Mouse (Mus musculus): ENCODE results near the gene Cnp.

Cnp gene

DNA sequence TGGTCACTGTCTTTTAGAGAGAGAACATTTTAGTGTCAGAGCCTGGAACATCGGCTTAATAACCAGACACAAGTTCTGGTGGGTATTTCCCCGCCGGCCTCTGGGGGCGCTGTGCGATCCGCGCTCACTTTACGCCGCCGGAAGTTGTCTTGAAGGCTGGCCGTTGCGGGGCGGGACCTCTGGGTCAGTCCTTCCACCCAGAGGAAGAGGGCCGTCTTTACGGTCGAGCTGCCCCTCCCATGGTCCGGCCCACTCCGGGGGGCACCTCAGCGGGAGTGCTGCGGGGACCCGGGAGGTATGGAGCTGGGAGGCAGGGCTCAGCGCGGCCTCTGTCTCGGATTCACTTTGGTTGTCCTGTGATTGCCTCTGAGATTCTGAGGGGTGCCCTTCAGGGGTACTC lies 48.0 kb downstream of the Cnp start:
- DNase-seq (ENCODE audit: low spot score) = peak; percentile 92

DNA sequence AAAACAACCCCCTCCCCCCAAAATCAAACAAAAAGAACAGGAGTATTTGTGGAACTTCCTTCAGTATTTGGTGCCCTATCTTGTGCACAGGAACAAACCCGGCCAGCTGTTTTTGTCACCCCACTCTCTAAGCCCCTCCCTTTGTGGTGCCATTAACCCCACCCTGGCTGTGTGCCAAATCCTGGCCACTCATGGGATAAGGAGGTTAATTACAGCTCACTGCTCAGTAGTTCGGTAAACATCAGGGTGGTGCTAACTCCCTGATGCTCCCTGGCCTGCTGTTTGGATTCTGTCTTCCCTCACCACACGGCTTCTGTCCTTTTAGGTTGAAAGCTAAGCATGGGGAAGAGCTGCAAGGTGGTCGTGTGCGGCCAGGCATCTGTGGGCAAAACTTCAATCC lies 49.2 kb downstream of the Cnp start:
- DNase-seq (ENCODE audit: low spot score) = no peak

DNA sequence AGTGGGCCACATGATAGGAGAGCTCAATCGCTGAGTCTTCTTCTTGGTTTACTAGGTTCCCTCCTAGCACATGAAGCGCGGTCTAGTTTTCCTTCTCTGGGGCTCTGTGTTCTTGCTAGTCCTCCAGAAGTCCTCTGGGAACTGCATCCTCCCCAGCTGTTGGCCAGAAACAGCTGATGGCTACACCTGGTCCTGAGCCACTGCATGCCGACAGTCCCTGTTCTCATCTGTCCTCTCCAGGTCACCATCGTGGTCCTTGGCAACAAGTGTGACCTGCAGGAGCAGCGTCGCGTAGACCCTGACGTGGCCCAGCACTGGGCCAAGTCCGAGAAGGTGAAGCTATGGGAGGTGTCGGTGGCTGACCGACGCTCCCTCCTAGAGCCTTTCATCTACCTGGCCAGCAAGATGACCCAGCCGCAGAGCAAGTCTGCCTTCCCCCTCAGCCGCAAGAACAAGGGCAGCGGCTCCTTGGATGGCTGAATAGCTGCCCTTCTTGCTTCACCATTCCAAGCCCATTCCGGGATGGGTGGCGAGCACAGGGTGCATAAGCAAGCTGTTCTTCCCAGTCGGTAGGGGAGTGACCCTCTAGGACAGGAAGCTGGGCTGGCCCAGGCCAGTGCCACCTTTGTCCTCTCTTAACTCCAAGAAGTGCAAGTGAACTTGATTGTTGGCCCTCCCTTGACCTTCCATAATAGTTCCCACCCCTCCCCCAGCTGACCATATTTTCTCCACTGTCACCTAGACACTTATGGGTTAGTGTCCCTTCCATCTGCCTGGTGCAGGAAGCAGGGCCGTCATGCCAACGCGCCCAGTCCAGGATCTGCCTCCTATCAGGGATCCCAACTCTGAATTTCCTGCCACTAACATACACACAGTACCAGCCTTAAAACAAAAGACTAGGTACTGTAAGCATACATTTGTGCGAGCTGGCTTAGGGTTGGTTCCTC lies 51.3 kb downstream of the Cnp start:
- DNase-seq (ENCODE audit: low spot score) = no peak

DNA sequence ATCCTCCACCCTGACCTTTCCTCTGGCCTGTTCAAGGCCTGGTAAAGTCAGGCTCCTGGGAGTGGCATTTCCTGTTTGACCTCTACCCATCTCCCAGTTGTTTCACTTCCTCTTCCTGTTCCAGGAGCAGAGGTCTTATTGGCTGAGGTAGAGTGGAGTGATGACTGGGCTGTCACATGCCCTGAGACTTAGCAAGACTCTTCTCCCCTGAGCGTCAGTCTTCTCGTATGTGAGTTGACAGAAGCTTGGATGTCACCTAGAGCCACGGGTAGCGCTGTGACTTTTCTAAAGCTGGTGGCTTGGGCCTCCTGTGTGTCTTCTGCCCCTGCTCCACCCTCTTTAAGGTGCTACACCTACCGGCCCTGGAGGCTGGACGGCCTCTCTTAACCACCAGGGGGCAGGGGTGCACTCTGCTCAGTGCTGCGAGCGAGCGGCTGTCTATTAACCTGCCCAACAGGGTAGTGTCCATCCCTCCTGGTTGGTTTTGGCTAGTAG lies 52.0 kb downstream of the Cnp start:
- no peak for DNase-seq (ENCODE audit: low spot score)

DNA sequence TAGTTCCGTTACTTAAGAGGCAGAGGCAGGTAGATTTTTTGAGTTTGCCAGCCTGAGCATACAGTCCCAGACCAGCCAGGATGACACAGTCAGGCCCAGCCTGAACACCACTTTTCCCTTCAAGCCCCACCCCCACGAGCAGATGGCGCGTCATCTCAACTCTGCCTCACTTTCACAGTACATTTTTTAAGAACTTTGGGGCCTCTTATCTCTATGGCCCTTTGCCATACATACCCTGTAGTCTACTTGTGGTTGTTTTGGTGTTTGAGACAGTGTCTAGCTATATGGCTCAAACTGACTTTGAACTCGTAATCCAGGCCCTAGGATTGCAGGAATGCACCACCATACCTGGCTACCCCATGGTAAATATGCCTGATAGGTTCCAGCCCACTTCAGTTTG lies 53.4 kb downstream of the Cnp start:
- no peak for DNase-seq (ENCODE audit: low spot score)

DNA sequence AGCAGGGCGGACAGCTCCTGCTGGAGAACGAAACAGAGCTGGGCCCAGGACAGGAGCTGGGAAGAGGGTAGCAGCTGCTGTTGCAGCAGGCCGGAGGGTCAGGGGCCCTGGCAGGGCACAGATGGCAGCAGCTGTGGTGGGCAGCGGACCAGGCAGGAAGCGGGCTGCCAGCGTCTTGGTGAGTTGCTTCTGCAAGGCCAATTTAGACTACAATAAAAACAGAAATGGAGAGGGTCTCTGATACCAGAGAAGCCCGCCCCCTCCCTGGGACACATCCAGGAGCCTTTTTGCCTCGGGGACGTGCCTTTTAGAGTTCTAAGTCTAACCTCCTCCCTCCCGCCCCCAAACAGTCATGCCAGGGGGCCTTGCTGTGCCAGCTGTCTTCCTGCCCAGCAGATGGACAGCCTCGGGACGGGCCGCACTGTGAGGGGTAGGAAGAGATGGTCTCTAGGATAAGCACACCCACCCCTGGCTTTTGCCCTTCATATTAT lies 54.2 kb downstream of the Cnp start:
- DNase-seq (ENCODE audit: low spot score) = no peak

DNA sequence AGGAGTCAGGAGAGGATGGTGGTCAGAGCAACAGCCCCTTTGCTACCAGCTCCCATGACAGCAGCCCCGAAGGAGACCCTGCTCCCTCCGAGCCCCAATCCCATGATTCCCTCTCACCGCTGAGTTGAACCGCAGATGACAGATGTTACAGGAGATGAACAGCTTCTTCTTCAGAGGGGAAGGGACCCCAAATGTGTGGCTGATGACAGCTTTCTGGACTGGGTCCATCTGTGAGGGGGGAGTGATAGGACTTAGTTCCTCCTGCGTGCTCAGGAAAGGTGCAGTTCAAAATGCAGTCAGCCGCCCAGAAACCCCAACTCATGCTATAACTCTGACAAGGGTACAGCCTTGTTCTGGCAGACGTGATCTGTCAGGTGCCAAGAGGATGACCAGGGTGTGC lies 59.8 kb downstream of the Cnp start:
- no peak for DNase-seq (ENCODE audit: low spot score)

DNA sequence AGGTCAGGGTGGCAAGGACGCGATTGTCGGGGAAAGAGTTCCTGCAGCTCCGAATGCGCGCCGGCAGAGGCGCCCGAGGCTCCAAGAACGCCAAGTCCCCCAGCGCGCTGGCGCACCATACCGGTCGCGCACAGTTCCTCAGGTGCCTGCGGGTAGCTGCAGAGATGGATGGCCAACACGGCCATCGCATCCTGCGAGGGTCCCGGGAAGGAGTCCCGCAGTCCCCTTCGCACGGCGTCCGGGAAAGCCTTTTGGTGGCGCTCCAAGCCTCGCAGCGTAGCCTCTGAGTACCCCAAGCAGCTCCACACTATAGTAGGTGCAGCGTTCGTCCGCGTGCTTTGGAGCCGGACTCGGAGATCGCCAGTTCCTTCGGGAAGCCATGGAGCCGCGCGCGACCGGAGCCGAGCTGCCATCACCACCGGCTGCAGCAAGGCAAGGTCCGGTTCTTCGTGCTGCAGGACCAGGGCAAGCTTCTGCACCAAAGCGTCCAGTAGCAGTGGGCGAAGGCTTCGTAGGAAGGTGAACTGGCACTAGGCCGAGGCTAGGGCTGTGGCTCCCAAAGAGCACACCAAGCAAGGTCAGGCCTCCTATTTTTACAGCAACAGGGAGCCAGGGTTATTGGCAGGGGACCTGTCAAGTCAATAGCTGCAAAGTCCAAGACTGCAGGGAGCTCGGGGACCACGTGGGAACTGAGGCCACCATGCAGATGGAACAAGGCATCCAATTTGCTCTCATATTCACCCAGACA lies 65.6 kb downstream of the Cnp start:
- no peak for DNase-seq (ENCODE audit: low spot score)

All from layer of hippocampus, adult 9-10 months (tissue).